Mouse (Mus musculus) megakaryocyte, embryonic 14.5 days (primary cell): ENCODE data around the gene Crtac1.

Experiments used
- FLI1 ChIP-seq: IDR thresholded peaks from 2 replicates; pipeline ENCODE4 v1.6.1; 2012; ENCODE audit warnings: low read length, inconsistent platforms, mixed read lengths
- GATA1 ChIP-seq: IDR thresholded peaks from 3 replicates; pipeline ENCODE4 v1.6.1; 2012; ENCODE audit warnings: mixed read lengths, low read length, inconsistent platforms, borderline replicate concordance

GRCm38 (mm10) chr19:42237602-42238340, 193.8 kb downstream of the Crtac1 start:
- TF ChIP-seq GATA1 (no peak), FLI1 (no peak)
